16 mouse cellular contexts compared by ENCODE assay signal in genomic region chr15:82203090-82203489, GRCm38 (mm10). TPM values are rescaled to one million over a fixed set of nuclear protein-coding genes. Genes with fewer than 3 reads are reported as not detected.
"Had no signal": no experiment of that assay in that cellular context is flagged by ENCODE, and none has a peak within 500 bp of the region (broad histone marks: within the 10 kb centered on the region; RNA-seq: fewer than 3 reads in every experiment).

No protein-coding gene starts in this region.

- H3K9me3 ChIP-seq: limb, embryonic 12.5 days; liver, embryonic 13.5 days; neural tube, embryonic 15.5 days had no signal

- H3K4me2 ChIP-seq: limb, embryonic 12.5 days; liver, embryonic 13.5 days; neural tube, embryonic 15.5 days had no signal

- H3K27ac ChIP-seq: kidney, postnatal 0 days; limb, embryonic 12.5 days; liver, embryonic 13.5 days; neural tube, embryonic 15.5 days had no signal

- H3K4me3 ChIP-seq: limb, embryonic 12.5 days; liver, embryonic 13.5 days; neural tube, embryonic 15.5 days had no signal

- H3K9ac ChIP-seq: limb, embryonic 12.5 days; liver, embryonic 13.5 days; liver, postnatal 0 days; neural tube, embryonic 15.5 days had no signal

- ATAC-seq: liver, postnatal 0 days; midbrain, embryonic 16.5 days had no signal

- DNase-seq: kidney, adult 11 months; kidney, adult 9 months; kidney, postnatal 36 days; layer of hippocampus, adult 9-11 months; liver; liver, embryonic 13.5 days; liver, postnatal 0 days; thymus, postnatal 36 days had no signal

RNA-seq across cellular contexts. Expression of gene Shisa8, which starts 9.5 kb away (rescaled TPM):
- total RNA-seq: megakaryocyte-erythroid progenitor cell, adult 5-6 weeks had no signal

RNA-seq across cellular contexts. Expression of gene Tnfrsf13c, which starts 21.1 kb away (rescaled TPM):
- polyA plus RNA-seq: limb, embryonic 12.5 days; lung, embryonic 16.5 days; stomach, embryonic 14.5 days had no signal

RNA-seq across cellular contexts. Expression of gene 1500009C09Rik, which starts 49.1 kb away (rescaled TPM):
- total RNA-seq: megakaryocyte-erythroid progenitor cell, adult 5-6 weeks had no signal
- polyA plus RNA-seq: kidney, postnatal 0 days; limb, embryonic 12.5 days; liver, embryonic 13.5 days; liver, postnatal 0 days; lung, embryonic 16.5 days; stomach, embryonic 14.5 days; thymus, postnatal 0 days had no signal
